Mouse (Mus musculus) ovary, adult 18-20 months (tissue): Measurements from ENCODE around the gene Fhit.

Experiments used
- DNase-seq: peaks from one replicate; pipeline ENCODE4 v3.0.0; 2022; ENCODE audit warnings: low spot score, mixed read lengths

Fhit gene

GRCm38 (mm10) chr14:10129675-10130074 lies 1032.2 kb downstream of the Fhit start:
- DNase-seq, result no peak

GRCm38 (mm10) chr14:10129088-10129487 lies 1032.7 kb downstream of the Fhit start:
- no peak for DNase-seq

- no peak for DNase-seq
Measured at GRCm38 (mm10) chr14:10126536-10126935, 1035.3 kb downstream of the Fhit start.

- no peak for DNase-seq
Measured at GRCm38 (mm10) chr14:10122176-10122575, 1039.7 kb downstream of the Fhit start.

- no peak for DNase-seq
Measured at GRCm38 (mm10) chr14:10096236-10096635, 1065.6 kb downstream of the Fhit start.

- DNase-seq, result no peak
Measured at GRCm38 (mm10) chr14:10079062-10079461, 1082.8 kb downstream of the Fhit start.

- no peak for DNase-seq
Measured at GRCm38 (mm10) chr14:10049947-10050346, 1111.9 kb downstream of the Fhit start.

GRCm38 (mm10) chr14:10047123-10047783 lies 1114.6 kb downstream of the Fhit start:
- DNase-seq, result no peak

GRCm38 (mm10) chr14:10046336-10047122 lies 1115.3 kb downstream of the Fhit start:
- DNase-seq, result no peak

GRCm38 (mm10) chr14:10038021-10038420 lies 1123.8 kb downstream of the Fhit start:
- no peak for DNase-seq

GRCm38 (mm10) chr14:10036685-10037215 lies 1125.1 kb downstream of the Fhit start:
- DNase-seq, result no peak

GRCm38 (mm10) chr14:10035682-10036081 lies 1126.2 kb downstream of the Fhit start:
- DNase-seq, result no peak

- DNase-seq, result no peak
Measured at GRCm38 (mm10) chr14:10035270-10035669, 1126.6 kb downstream of the Fhit start.

- DNase-seq, result no peak
Measured at GRCm38 (mm10) chr14:10023382-10023781, 1138.5 kb downstream of the Fhit start.

GRCm38 (mm10) chr14:10022304-10022703 lies 1139.5 kb downstream of the Fhit start:
- no peak for DNase-seq

GRCm38 (mm10) chr14:10020400-10021140 lies 1141.3 kb downstream of the Fhit start:
- DNase-seq, result no peak

GRCm38 (mm10) chr14:10013817-10014266 lies 1148.0 kb downstream of the Fhit start:
- no peak for DNase-seq

- no peak for DNase-seq
Measured at GRCm38 (mm10) chr14:10013003-10013816, 1148.6 kb downstream of the Fhit start.

GRCm38 (mm10) chr14:10006278-10006677 lies 1155.6 kb downstream of the Fhit start:
- no peak for DNase-seq

GRCm38 (mm10) chr14:10003847-10004246 lies 1158.0 kb downstream of the Fhit start:
- no peak for DNase-seq

GRCm38 (mm10) chr14:9990677-9991076 lies 1171.2 kb downstream of the Fhit start:
- no peak for DNase-seq
